ENCODE assay signal across 8 mouse cellular contexts in the genomic region with DNA sequence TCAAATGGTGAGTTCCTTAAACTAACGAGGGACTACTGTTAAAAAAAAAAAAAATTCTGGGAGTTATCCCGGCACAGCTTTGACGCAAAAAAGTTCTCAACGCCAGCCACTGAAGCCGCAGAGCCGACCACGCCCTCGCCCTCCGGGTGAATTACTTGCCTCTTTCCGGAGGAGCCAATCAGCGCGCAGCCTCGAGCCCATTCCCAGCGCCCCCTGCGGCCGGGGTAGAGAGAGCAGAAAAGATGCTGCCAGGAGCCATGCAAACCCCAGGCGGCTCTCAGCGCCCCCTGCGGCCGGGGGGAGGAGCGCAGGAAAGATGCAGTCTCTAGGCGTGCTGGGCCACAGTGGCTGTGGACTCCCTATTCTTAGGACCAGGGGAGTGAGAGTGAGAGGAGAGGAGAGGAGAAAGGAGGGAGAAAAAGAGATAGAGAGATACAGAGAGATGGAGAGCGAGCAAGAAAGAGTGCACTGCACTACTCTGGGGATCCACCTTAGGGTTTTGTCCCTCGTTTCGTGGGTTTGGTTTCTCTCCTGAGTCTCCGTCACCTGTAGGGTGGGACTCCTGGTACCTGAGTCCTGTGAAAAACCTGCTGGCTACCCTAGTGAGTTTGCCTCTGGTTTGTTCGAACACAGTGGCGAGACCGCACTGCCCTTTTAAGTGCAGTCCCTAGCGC. TPM values are rescaled to one million over a fixed set of nuclear protein-coding genes. Genes with fewer than 3 reads are reported as not detected.
DNase-seq lines count a peak whose midpoint lies in the region; ATAC-seq and TF ChIP-seq lines count a peak whose summit lies in the region.

No protein-coding gene starts in this region.

- H3K9ac ChIP-seq in CH12.LX (ENCODE audit: insufficient read depth, low read depth) = peak overlapping the region; percentile 28; the same call in 1 of the 2 replicates
- peak overlapping the region; percentile 79 for H3K9ac ChIP-seq in forebrain, embryonic 11.5 days (ENCODE audit: low read length)
- H3K9ac ChIP-seq in heart, postnatal 0 days (replicated peaks; ENCODE audit: low read depth, low read length) = no peak overlapping the region
- H3K9ac ChIP-seq in liver, embryonic 16.5 days (ENCODE audit: low read depth, low read length) = peak overlapping the region; percentile 77
- peak overlapping the region; percentile 89 for H3K9ac ChIP-seq in neural tube, embryonic 13.5 days

- under 1% methylated on average over 30 of the region's 30 CpGs for WGBS in forebrain, embryonic 11.5 days
- under 1% methylated on average over 30 of the region's 30 CpGs for WGBS in heart, postnatal 0 days
- under 1% methylated on average over 30 of the region's 30 CpGs for WGBS in liver, embryonic 16.5 days (ENCODE audit: insufficient replicate concordance)
- under 1% methylated on average over 30 of the region's 30 CpGs for WGBS in neural tube, embryonic 13.5 days

- H3K4me1 ChIP-seq in CH12.LX (ENCODE audit: control insufficient read depth in 1 of 2, insufficient read depth in 2 of 2) = peaks cover 0 to 11% of the 10 kb centered on the region in 2 experiments; a peak in 2 of 4 replicates
- H3K4me1 ChIP-seq in forebrain, embryonic 11.5 days (replicated peaks; ENCODE audit: control insufficient read depth, insufficient read depth, low read length) = peaks cover 3% of the 10 kb centered on the region; the same call in 1 of the 2 replicates
- peaks cover 9% of the 10 kb centered on the region for H3K4me1 ChIP-seq in heart, postnatal 0 days (ENCODE audit: control insufficient read depth, insufficient read depth)
- peaks cover 29% of the 10 kb centered on the region for H3K4me1 ChIP-seq in liver, embryonic 16.5 days (ENCODE audit: control insufficient read depth, low read depth, low read length)
- peaks cover 22% of the 10 kb centered on the region for H3K4me1 ChIP-seq in neural tube, embryonic 13.5 days (replicated peaks)

- peak; percentile 82 for ATAC-seq in forebrain, embryonic 11.5 days (replicated peaks; ENCODE audit: low FRiP score)
- ATAC-seq in heart, postnatal 0 days (ENCODE audit: insufficient read depth, low read depth) = peak; percentile 71
- ATAC-seq in liver, embryonic 16.5 days (ENCODE audit: low read depth) = peak; percentile 69
- ATAC-seq in neural tube, embryonic 13.5 days (ENCODE audit: low read depth) = peak; percentile 75

- H3K4me2 ChIP-seq in CH12.LX (ENCODE audit: insufficient read depth, low read depth, poor library complexity, severe bottlenecking) = peak overlapping the region; percentile 17
- H3K4me2 ChIP-seq in forebrain, embryonic 11.5 days (ENCODE audit: low read depth, low read length, severe bottlenecking) = peak overlapping the region; percentile 76
- H3K4me2 ChIP-seq in heart, postnatal 0 days (ENCODE audit: low read depth, low read length) = peak overlapping the region; percentile 74
- H3K4me2 ChIP-seq in liver, embryonic 16.5 days (ENCODE audit: low read depth, low read length) = peak overlapping the region; percentile 92
- peak overlapping the region; percentile 61 for H3K4me2 ChIP-seq in neural tube, embryonic 13.5 days

- peak overlapping the region; percentile 53 to 65 (median 60) for H3K4me3 ChIP-seq in CH12.LX (replicated peaks in 1 of 3; ENCODE audit: low read depth in 2 of 3, low read length in 2 of 3, poor library complexity in 1 of 3)
- H3K4me3 ChIP-seq in forebrain, embryonic 11.5 days (ENCODE audit: low read depth, low read length) = peak overlapping the region; percentile 72
- peak overlapping the region; percentile 86 for H3K4me3 ChIP-seq in heart, postnatal 0 days (ENCODE audit: low read depth, low read length)
- peak overlapping the region; percentile 99 for H3K4me3 ChIP-seq in liver, embryonic 16.5 days (ENCODE audit: low read depth, low read length)
- H3K4me3 ChIP-seq in neural tube, embryonic 13.5 days = peak overlapping the region; percentile 87

- TF ChIP-seq EP300 in CH12.LX (IDR thresholded peaks at IDR 0.05; ENCODE audit: low read length) = no peak
- no peak for TF ChIP-seq EP300 in heart, postnatal 0 days (IDR thresholded peaks at IDR 0.05; ENCODE audit: low read depth)

- TF ChIP-seq CTCF in CH12.LX (conservative IDR thresholded peaks at IDR 0.05 in 1 of 2, IDR thresholded peaks at IDR 0.05 in 1 of 2; ENCODE audit: low read depth in 2 of 2, low read length in 2 of 2) = peak; percentile 34 to 98
- TF ChIP-seq CTCF in heart, postnatal 0 days (IDR thresholded peaks at IDR 0.05; ENCODE audit: low read depth) = peak; percentile 81

- no peaks in the 10 kb centered on the region; the same call in none of the 2 replicates for H3K79me2 ChIP-seq in CH12.LX (replicated peaks; ENCODE audit: control insufficient read depth, extremely low read depth, insufficient read depth, poor library complexity, severe bottlenecking)

- no peak; the same call in 1 of the 2 replicates for TF ChIP-seq POLR2A in CH12.LX (IDR thresholded peaks at IDR 0.05; ENCODE audit: low read depth, low read length)

- no peaks in the 10 kb centered on the region for H3K9me3 ChIP-seq in CH12.LX (replicated peaks; ENCODE audit: low read length)
- no peaks in the 10 kb centered on the region for H3K9me3 ChIP-seq in forebrain, embryonic 11.5 days (ENCODE audit: control insufficient read depth, low read length)
- no peaks in the 10 kb centered on the region for H3K9me3 ChIP-seq in heart, postnatal 0 days (replicated peaks; ENCODE audit: control insufficient read depth, low read length)
- H3K9me3 ChIP-seq in liver, embryonic 16.5 days (replicated peaks; ENCODE audit: control insufficient read depth, low read length) = no peaks in the 10 kb centered on the region
- no peaks in the 10 kb centered on the region for H3K9me3 ChIP-seq in neural tube, embryonic 13.5 days

- dilution Hi-C loops in CH12.LX (cut with MboI; ENCODE audit: extremely low pct_ligation_motif_present, extremely low pct_unique_long_range_greater_than_20kb, low sequenced_read_pairs) = no loop called here

- DNase-seq in CH12.LX (ENCODE audit: extremely low read depth) = peak; percentile 85
- DNase-seq in c-Kit-positive CD71-positive TER-119-negative erythroid progenitor cells, embryonic 14.5 days (ENCODE audit: low read depth) = peak; percentile 90
- DNase-seq in forebrain, embryonic 11.5 days (ENCODE audit: low spot score) = peak; percentile 94
- peak; percentile 48 for DNase-seq in heart, postnatal 0 days (ENCODE audit: low spot score)
- peak; percentile 87 to 93 for DNase-seq in kidney, postnatal 4 days
- DNase-seq in testis, postnatal 10 days (ENCODE audit: low spot score) = peak; percentile 89

- TF ChIP-seq RAD21 in CH12.LX (IDR thresholded peaks at IDR 0.05; ENCODE audit: low read depth, low read length) = no peak

- no peaks in the 10 kb centered on the region for H3K36me3 ChIP-seq in CH12.LX (replicated peaks in 1 of 2; ENCODE audit: control insufficient read depth in 1 of 2, insufficient read depth in 1 of 2, low read length in 1 of 2)
- no peaks in the 10 kb centered on the region for H3K36me3 ChIP-seq in forebrain, embryonic 11.5 days (ENCODE audit: control insufficient read depth, insufficient read depth, low read length)
- H3K36me3 ChIP-seq in heart, postnatal 0 days (replicated peaks; ENCODE audit: control insufficient read depth, insufficient read depth, low read length) = no peaks in the 10 kb centered on the region
- H3K36me3 ChIP-seq in liver, embryonic 16.5 days (ENCODE audit: control insufficient read depth, insufficient read depth) = no peaks in the 10 kb centered on the region
- H3K36me3 ChIP-seq in neural tube, embryonic 13.5 days = no peaks in the 10 kb centered on the region

- in situ Hi-C loops in CH12.LX (cut with MboI; ENCODE audit: low pct_ligation_motif_present, low pct_unique_long_range_greater_than_20kb, low sequenced_read_pairs) = loop anchor here (5.0 kb wide), 1 partner anchor 35 kb away; no protein-coding TSS in a partner anchor

- peak overlapping the region; percentile 11; the same call in 1 of the 2 replicates for H3K27ac ChIP-seq in CH12.LX (ENCODE audit: insufficient read depth, low read depth)
- peak overlapping the region; percentile 64 for H3K27ac ChIP-seq in forebrain, embryonic 11.5 days (ENCODE audit: low read depth, low read length)
- peak overlapping the region; percentile 70 for H3K27ac ChIP-seq in heart, postnatal 0 days (ENCODE audit: low read depth)
- peak overlapping the region; percentile 97 for H3K27ac ChIP-seq in liver, embryonic 16.5 days (ENCODE audit: low read length)
- peak overlapping the region; percentile 67 for H3K27ac ChIP-seq in neural tube, embryonic 13.5 days (replicated peaks)

- H3K27me3 ChIP-seq in CH12.LX (replicated peaks) = no peaks in the 10 kb centered on the region
- H3K27me3 ChIP-seq in forebrain, embryonic 11.5 days (ENCODE audit: control insufficient read depth, insufficient read depth, low read length) = no peaks in the 10 kb centered on the region
- H3K27me3 ChIP-seq in heart, postnatal 0 days (ENCODE audit: control insufficient read depth, insufficient read depth, low read length) = no peaks in the 10 kb centered on the region
- no peaks in the 10 kb centered on the region for H3K27me3 ChIP-seq in liver, embryonic 16.5 days (ENCODE audit: control insufficient read depth, insufficient read depth, low read depth, low read length)
- no peaks in the 10 kb centered on the region for H3K27me3 ChIP-seq in neural tube, embryonic 13.5 days

TF ChIP-seq in CH12.LX, 34 proteins besides CTCF, POLR2A, EP300 and RAD21 (continues in another document):
- TF ChIP-seq GABPA (IDR thresholded peaks at IDR 0.05; ENCODE audit: insufficient replicate concordance, low read depth, low read length) = no peak

RNA-seq across cellular contexts. Expression of a gene that starts 0.4 kb away (rescaled TPM):
- total RNA-seq in CH12.LX (2012; rRNA removed) = 0.08 and 0.25 TPM in 2 replicates
- total RNA-seq in CH12.LX (2014; rRNA removed) = 0.14 and 0.17 TPM in 2 replicates
- polyA plus RNA-seq in CH12.LX (2012; ENCODE audit: insufficient read length, low read depth) = 0.14 and 0.39 TPM in 2 replicates
- 0.13 and 0.59 TPM in 2 replicates for polyA plus RNA-seq in forebrain, embryonic 11.5 days (2014; fragmentation: Nextera tagmentation; extraction: Ambion mirVana)
- total RNA-seq in heart, postnatal 0 days (2014; rRNA removed; ENCODE audit: low replicate concordance) = not detected in 2 replicates
- polyA plus RNA-seq in heart, postnatal 0 days (2015; fragmentation: Nextera tagmentation; extraction: Ambion mirVana) = 0.03 and 0.18 TPM in 2 replicates
- polyA plus RNA-seq in liver, embryonic 16.5 days (2015; fragmentation: Nextera tagmentation; extraction: Ambion mirVana) = 0.14 and 0.34 TPM in 2 replicates
- 0.43 and 0.71 TPM in 2 replicates for polyA plus RNA-seq in neural tube, embryonic 13.5 days (2015; fragmentation: Nextera tagmentation; extraction: Ambion mirVana)

RNA-seq across cellular contexts. Expression of a gene that starts 0.5 kb away (rescaled TPM):
- 28.7 and 29.9 TPM in 2 replicates for total RNA-seq in CH12.LX (2012; rRNA removed)
- 55.9 and 62.1 TPM in 2 replicates for total RNA-seq in CH12.LX (2014; rRNA removed)
- 41.5 and 47.9 TPM in 2 replicates for polyA plus RNA-seq in CH12.LX (2012; ENCODE audit: insufficient read length, low read depth)
- 56.6 and 61.0 TPM in 2 replicates for polyA plus RNA-seq in forebrain, embryonic 11.5 days (2014; fragmentation: Nextera tagmentation; extraction: Ambion mirVana)
- total RNA-seq in heart, postnatal 0 days (2014; rRNA removed; ENCODE audit: low replicate concordance) = 81.1 and 82.3 TPM in 2 replicates
- polyA plus RNA-seq in heart, postnatal 0 days (2015; fragmentation: Nextera tagmentation; extraction: Ambion mirVana) = 51.1 and 53.3 TPM in 2 replicates
- polyA plus RNA-seq in liver, embryonic 16.5 days (2015; fragmentation: Nextera tagmentation; extraction: Ambion mirVana) = 68.8 and 69.6 TPM in 2 replicates
- 70.9 and 73.0 TPM in 2 replicates for polyA plus RNA-seq in neural tube, embryonic 13.5 days (2015; fragmentation: Nextera tagmentation; extraction: Ambion mirVana)

Comparison
In these comparisons a context has a peak if more than half of its experiments do, and no peak if none do; other contexts are left out.
1. Peak in every context shown above with its lines: DNase-seq, ATAC-seq, H3K4me3 ChIP-seq and H3K27ac ChIP-seq.
2. H3K27ac ChIP-seq: peak in every context shown above with its lines; median percentile 97 in liver, embryonic 16.5 days; 70 in heart, postnatal 0 days; 67 in neural tube, embryonic 13.5 days; 64 in forebrain, embryonic 11.5 days; 11 in CH12.LX.
3. H3K4me2 ChIP-seq: peak in every context shown above with its lines; median percentile 92 in liver, embryonic 16.5 days; 76 in forebrain, embryonic 11.5 days; 74 in heart, postnatal 0 days; 61 in neural tube, embryonic 13.5 days; 17 in CH12.LX.